In genomic region chr17:28745773-28746172, GRCm38 (mm10) we compare ENCODE assay signal across 24 mouse cellular contexts. TPM values are rescaled to one million over a fixed set of nuclear protein-coding genes. Genes with fewer than 3 reads are reported as not detected.
DNase-seq lines count a peak whose midpoint lies in the region; ATAC-seq and TF ChIP-seq lines count a peak whose summit lies in the region.
"Had no signal": no experiment of that assay in that cellular context is flagged by ENCODE, and none has a peak within 500 bp of the region (broad histone marks: within the 10 kb centered on the region; RNA-seq: fewer than 3 reads in every experiment).

No protein-coding gene starts in this region.

- no peaks in the 10 kb centered on the region for H3K27me3 ChIP-seq in heart, adult 2 months (ENCODE audit: control insufficient read depth, insufficient read depth, low read length)
- no peaks in the 10 kb centered on the region for H3K27me3 ChIP-seq in megakaryocyte, embryonic 14.5 days (replicated peaks)
- H3K27me3 ChIP-seq: CH12.LX; embryonic facial prominence, embryonic 15.5 days; heart, embryonic 13.5 days; hindbrain, embryonic 12.5 days; Patski had no signal

- intact Hi-C loops in heart, adult 2 months (cut with DNase I) = loop anchor here (5.0 kb wide), 1 partner anchor 53 kb away; the partner anchor contains the start of genes Mapk14 and Slc26a8
- intact Hi-C loops in heart, postnatal 25 days (cut with DNase I) = loop anchor here (10.0 kb wide), 1 partner anchor 51 kb away; the partner anchor contains the start of genes Mapk14 and Slc26a8

- WGBS in heart, adult 2 months = 52% methylated on average over 6 of the region's 6 CpGs

- no peaks in the 10 kb centered on the region for H3K36me3 ChIP-seq in heart, adult 2 months (ENCODE audit: control insufficient read depth, insufficient read depth, low read length)
- H3K36me3 ChIP-seq in megakaryocyte, embryonic 14.5 days (replicated peaks; ENCODE audit: low read length) = peaks cover 97% of the 10 kb centered on the region

- H3K4me3 ChIP-seq in heart, adult 2 months = no peak overlapping the region
- peak overlapping the region; percentile 21 for H3K4me3 ChIP-seq in megakaryocyte, embryonic 14.5 days (replicated peaks)
- H3K4me3 ChIP-seq in cortical plate, adult 2 months (ENCODE audit: insufficient read depth, low read length) = no peak overlapping the region
- H3K4me3 ChIP-seq: embryonic facial prominence, embryonic 15.5 days; erythroblast, embryonic 14.5 days; forebrain, embryonic 10.5 days; heart, embryonic 13.5 days; hindbrain, embryonic 12.5 days had no signal

- no peak overlapping the region for H3K9ac ChIP-seq in heart, adult 2 months (ENCODE audit: low read depth, low read length)
- H3K9ac ChIP-seq: embryonic facial prominence, embryonic 15.5 days; heart, embryonic 13.5 days; hindbrain, embryonic 12.5 days had no signal

- H3K9me3 ChIP-seq in megakaryocyte, embryonic 14.5 days = peaks cover 12% of the 10 kb centered on the region; the same call in 1 of the 2 replicates
- H3K9me3 ChIP-seq: embryonic facial prominence, embryonic 15.5 days; forebrain, embryonic 10.5 days; heart, embryonic 13.5 days; hindbrain, embryonic 12.5 days had no signal

- TF ChIP-seq EP300 in heart, adult 2 months (IDR thresholded peaks at IDR 0.05; ENCODE audit: insufficient read depth, low read depth, low read length) = no peak

- peak; percentile 24 for DNase-seq in gastrocnemius, adult 18-20 months (ENCODE audit: low spot score)
- DNase-seq in gastrocnemius, adult 8-10 months (ENCODE audit: low spot score in 2 of 2) = no peak
- DNase-seq in heart, adult 2 months = peak in 1 of 2 experiments; percentile 36
- no peak for DNase-seq in heart, postnatal 25 days (ENCODE audit: low spot score)
- no peak for DNase-seq in cerebellum, adult 11 months
- DNase-seq: adrenal gland, postnatal 14 days; embryo, embryonic 11 days; gastrocnemius, postnatal 14 days; heart, postnatal 4 days; kidney, adult 18-20 months had no signal

- no peak for TF ChIP-seq POLR2A in heart, adult 2 months (IDR thresholded peaks at IDR 0.05; ENCODE audit: insufficient read depth, low read depth, low read length)
- TF ChIP-seq POLR2A in cortical plate, adult 2 months (IDR thresholded peaks at IDR 0.05; ENCODE audit: extremely low read depth, insufficient read depth, low read length) = no peak

- no peaks in the 10 kb centered on the region for H3K79me2 ChIP-seq in heart, adult 2 months (replicated peaks; ENCODE audit: control insufficient read depth, insufficient read depth, low read length)

- H3K27ac ChIP-seq in heart, adult 2 months = peak overlapping the region; percentile 52
- H3K27ac ChIP-seq in cortical plate, adult 2 months (ENCODE audit: insufficient read depth, low read length) = peak overlapping the region; percentile 9; the same call in 1 of the 2 replicates
- H3K27ac ChIP-seq: embryonic facial prominence, embryonic 15.5 days; forebrain, embryonic 10.5 days; heart, embryonic 13.5 days; hindbrain, embryonic 12.5 days had no signal

- TF ChIP-seq CTCF in heart, adult 2 months (IDR thresholded peaks at IDR 0.05) = no peak
- TF ChIP-seq CTCF in cortical plate, adult 2 months (IDR thresholded peaks at IDR 0.05; ENCODE audit: extremely low read depth, insufficient read depth, low read length) = no peak

- H3K4me1 ChIP-seq in heart, adult 2 months (ENCODE audit: control insufficient read depth, insufficient read depth, low read length) = peaks cover 3% of the 10 kb centered on the region; the same call in 1 of the 2 replicates
- peaks cover 89% of the 10 kb centered on the region for H3K4me1 ChIP-seq in megakaryocyte, embryonic 14.5 days
- peaks cover 10% of the 10 kb centered on the region; the same call in 1 of the 2 replicates for H3K4me1 ChIP-seq in cortical plate, adult 2 months (ENCODE audit: control insufficient read depth, insufficient read depth, low read length)
- H3K4me1 ChIP-seq: embryonic facial prominence, embryonic 15.5 days; forebrain, embryonic 10.5 days; hindbrain, embryonic 12.5 days had no signal

- ATAC-seq in megakaryocyte, adult 5-6 weeks (ENCODE audit: poor library complexity, severe bottlenecking) = no peak
- ATAC-seq: activated CD4-positive, CD25-positive, alpha-beta regulatory T cell, adult 4 months; forebrain, embryonic 14.5 days; hindbrain, embryonic 16.5 days; inflammation-experienced regulatory T-cells, adult 6 months; Patski had no signal

RNA-seq across cellular contexts. Expression of gene AC170998.1, which starts 19.9 kb away (rescaled TPM):
- total RNA-seq in gastrocnemius, adult 18-20 months (2021) = under 1 TPM in 1 of 2 experiments, not detected in 1; 0.66 TPM
- 1 to 10 TPM in 1 of 4 experiments, under 1 TPM in 1, not detected in 2; 0.86 to 1.7 TPM for total RNA-seq in gastrocnemius, adult 8-10 months (2022)
- under 1 TPM in 1 of 2 experiments, not detected in 1; 0.52 TPM for total RNA-seq in heart, adult 2 months (2021)
- 0.27 TPM in 1 of 2 replicates, not detected in the other for polyA plus RNA-seq in heart, adult 2 months (2012; rRNA removed)
- total RNA-seq in heart, postnatal 25 days (2021) = under 1 TPM in 1 of 2 experiments, not detected in 1; 0.88 TPM
- not detected in 2 replicates for polyA plus RNA-seq in megakaryocyte, embryonic 14.5 days (2012; ENCODE audit: insufficient read depth, low replicate concordance)
- 5.9 and 8.8 TPM in 2 replicates for total RNA-seq in megakaryocyte, adult 5-6 weeks (2015)
- 1.4 and 3.7 TPM in 2 replicates for total RNA-seq in megakaryocyte, adult 5-6 weeks (2017)
- polyA plus RNA-seq in cortical plate, adult 2 months (2012; rRNA removed) = 1.7 and 1.8 TPM in 2 replicates
- polyA plus RNA-seq: erythroblast, embryonic 14.5 days had no signal

RNA-seq across cellular contexts. Expression of gene Mapk13, which starts 23.3 kb away (rescaled TPM):
- total RNA-seq in gastrocnemius, adult 18-20 months (2021) = under 1 TPM in 1 of 2 experiments, not detected in 1; 0.31 TPM
- total RNA-seq in gastrocnemius, adult 8-10 months (2022) = under 1 TPM in 1 of 4 experiments, not detected in 3; 0.34 TPM
- under 1 TPM; 0.48 to 0.52 TPM for total RNA-seq in heart, adult 2 months (2021)
- 0.38 and 0.78 TPM in 2 replicates for polyA plus RNA-seq in heart, adult 2 months (2012; rRNA removed)
- under 1 TPM; 0.17 to 0.18 TPM for total RNA-seq in heart, postnatal 25 days (2021)
- 0.50 TPM in 1 of 2 replicates, not detected in the other for polyA plus RNA-seq in megakaryocyte, embryonic 14.5 days (2012; ENCODE audit: insufficient read depth, low replicate concordance)
- 12.2 and 17.0 TPM in 2 replicates for total RNA-seq in megakaryocyte, adult 5-6 weeks (2015)
- total RNA-seq in megakaryocyte, adult 5-6 weeks (2017) = 21.3 and 32.8 TPM in 2 replicates
- polyA plus RNA-seq in cortical plate, adult 2 months (2012; rRNA removed) = 1.4 and 1.8 TPM in 2 replicates
- total RNA-seq: CH12.LX had no signal
- polyA plus RNA-seq: activated CD4-positive, CD25-positive, alpha-beta regulatory T cell, adult 4 months; erythroblast, embryonic 14.5 days; inflammation-experienced regulatory T-cells, adult 6 months had no signal

RNA-seq across cellular contexts. Expression of gene Mapk14, which starts 54.6 kb away (rescaled TPM):
- 10 to 100 TPM; 87.4 to 93.2 TPM for total RNA-seq in gastrocnemius, adult 18-20 months (2021)
- total RNA-seq in gastrocnemius, adult 8-10 months (2022) = 100 to 1,000 TPM; 107 to 121 (median 113) TPM
- 10 to 100 TPM; 50.1 to 52.8 TPM for total RNA-seq in heart, adult 2 months (2021)
- 51.3 and 95.3 TPM in 2 replicates for polyA plus RNA-seq in heart, adult 2 months (2012; rRNA removed)
- 10 to 100 TPM; 55.0 to 55.8 TPM for total RNA-seq in heart, postnatal 25 days (2021)
- 23.4 and 34.8 TPM in 2 replicates for polyA plus RNA-seq in megakaryocyte, embryonic 14.5 days (2012; ENCODE audit: insufficient read depth, low replicate concordance)
- 163 and 164 TPM in 2 replicates for total RNA-seq in megakaryocyte, adult 5-6 weeks (2015)
- 143 and 160 TPM in 2 replicates for total RNA-seq in megakaryocyte, adult 5-6 weeks (2017)
- polyA plus RNA-seq in cortical plate, adult 2 months (2012; rRNA removed) = 125 and 127 TPM in 2 replicates

RNA-seq across cellular contexts. Expression of gene Brpf3, which starts 55.1 kb away (rescaled TPM):
- 10 to 100 TPM; 15.2 to 15.6 TPM for total RNA-seq in gastrocnemius, adult 18-20 months (2021)
- total RNA-seq in gastrocnemius, adult 8-10 months (2022) = 10 to 100 TPM; 13.2 to 16.5 (median 16.3) TPM
- 10 to 100 TPM; 12.0 to 15.8 TPM for total RNA-seq in heart, adult 2 months (2021)
- 14.0 and 14.2 TPM in 2 replicates for polyA plus RNA-seq in heart, adult 2 months (2012; rRNA removed)
- total RNA-seq in heart, postnatal 25 days (2021) = 10 to 100 TPM; 12.4 to 16.2 TPM
- 8.8 and 9.5 TPM in 2 replicates for polyA plus RNA-seq in megakaryocyte, embryonic 14.5 days (2012; ENCODE audit: insufficient read depth, low replicate concordance)
- 22.5 and 22.6 TPM in 2 replicates for total RNA-seq in megakaryocyte, adult 5-6 weeks (2015)
- 4.4 and 8.3 TPM in 2 replicates for total RNA-seq in megakaryocyte, adult 5-6 weeks (2017)
- polyA plus RNA-seq in cortical plate, adult 2 months (2012; rRNA removed) = 45.2 and 45.6 TPM in 2 replicates

RNA-seq across cellular contexts. Expression of gene Slc26a8, which starts 55.7 kb away (rescaled TPM):
- total RNA-seq in gastrocnemius, adult 18-20 months (2021) = under 1 TPM; 0.17 to 0.18 TPM
- total RNA-seq in gastrocnemius, adult 8-10 months (2022) = under 1 TPM in 3 of 4 experiments, not detected in 1; 0.10 to 0.63 (median 0.46) TPM
- under 1 TPM; 0.26 to 0.70 TPM for total RNA-seq in heart, adult 2 months (2021)
- 0.73 and 1.3 TPM in 2 replicates for polyA plus RNA-seq in heart, adult 2 months (2012; rRNA removed)
- under 1 TPM; 0.16 to 0.78 TPM for total RNA-seq in heart, postnatal 25 days (2021)
- 1.2 and 1.4 TPM in 2 replicates for polyA plus RNA-seq in megakaryocyte, embryonic 14.5 days (2012; ENCODE audit: insufficient read depth, low replicate concordance)
- 0.52 and 0.58 TPM in 2 replicates for total RNA-seq in megakaryocyte, adult 5-6 weeks (2015)
- total RNA-seq in megakaryocyte, adult 5-6 weeks (2017) = 0.33 TPM in 1 of 2 replicates, not detected in the other
- 10.7 and 12.0 TPM in 2 replicates for polyA plus RNA-seq in cortical plate, adult 2 months (2012; rRNA removed)
- total RNA-seq: CH12.LX had no signal
- polyA plus RNA-seq: activated CD4-positive, CD25-positive, alpha-beta regulatory T cell, adult 4 months had no signal

Comparison
In these comparisons a context has a peak if more than half of its experiments do, and no peak if none do; other contexts are left out.
1. RNA of gene Mapk13, which starts 23.3 kb away (total RNA-seq): 12.2 to 32.8 TPM in megakaryocyte, adult 5-6 weeks; 0.48 to 0.52 TPM in heart, adult 2 months, 0.31 TPM in gastrocnemius, adult 18-20 months, 0.34 TPM in gastrocnemius, adult 8-10 months and 0.17 to 0.18 TPM in heart, postnatal 25 days; every median in the first group is over 4 times any median in the second.